Mouse (Mus musculus) CH12.LX (cell line): ENCODE results near the gene Ptprg. TPM values are rescaled to one million over a fixed set of nuclear protein-coding genes. Genes with fewer than 3 reads are reported as not detected.

Experiments used
- DNase-seq: peaks from one replicate; pipeline ENCODE4 v3.0.0-alpha.2; 2013; ENCODE audit errors: extremely low read depth
- H3K27ac ChIP-seq: 2 replicates; pipeline ENCODE4 v1.5.1; 2012; ENCODE audit warnings: low read depth, mild to moderate bottlenecking, control low read depth, moderate library complexity; ENCODE audit not compliant: insufficient read depth
- H3K27me3 ChIP-seq: replicated peaks from 2 replicates; pipeline ENCODE3; 2012; ENCODE audit warnings: inconsistent platforms
- H3K36me3 ChIP-seq, 2 experiments: replicated peaks in 1 of 2; 2 replicates each; pipeline versions ENCODE3 to v1.6.1; 2012; ENCODE audit warnings: inconsistent platforms in 1 of 2, low read length in 1 of 2, mild to moderate bottlenecking in 1 of 2, mixed read lengths in 1 of 2, moderate library complexity in 1 of 2; ENCODE audit not compliant: control insufficient read depth in 1 of 2, insufficient read depth in 1 of 2
- H3K4me1 ChIP-seq, 2 experiments: 2 replicates each; pipeline ENCODE4 v1.6.1; 2012; ENCODE audit warnings: inconsistent platforms in 1 of 2, moderate library complexity in 1 of 2; ENCODE audit not compliant: insufficient read depth in 2 of 2, control insufficient read depth in 1 of 2
- H3K4me2 ChIP-seq: 2 replicates; pipeline ENCODE4 v1.6.1; 2012; ENCODE audit warnings: low read depth, mild to moderate bottlenecking, control low read depth; ENCODE audit not compliant: poor library complexity, insufficient read depth, severe bottlenecking
- H3K4me3 ChIP-seq, 3 experiments: fragments of 150-350 bp in 1 of 3; sonication (generic) in 1 of 3; replicated peaks in 1 of 3; 2 replicates each; pipeline versions ENCODE3 to v1.5.1; 2011 to 2012; ENCODE audit warnings: low read depth in 2 of 3, low read length in 2 of 3, mild to moderate bottlenecking in 2 of 3, moderate library complexity in 2 of 3, control low read depth in 1 of 3, improper control_type of control experiment in 1 of 3, inconsistent platforms in 1 of 3, mixed read lengths in 1 of 3; ENCODE audit not compliant: poor library complexity in 1 of 3
- H3K79me2 ChIP-seq: replicated peaks from 2 replicates; pipeline ENCODE4 v1.6.1; 2012; ENCODE audit warnings: mild to moderate bottlenecking, moderate library complexity; ENCODE audit not compliant: control insufficient read depth, poor library complexity, insufficient read depth, severe bottlenecking; ENCODE audit errors: extremely low read depth
- H3K9ac ChIP-seq: 2 replicates; pipeline ENCODE4 v1.6.1; 2012; ENCODE audit warnings: low read depth, mild to moderate bottlenecking, control low read depth, moderate library complexity; ENCODE audit not compliant: insufficient read depth
- H3K9me3 ChIP-seq: replicated peaks from 2 replicates; pipeline ENCODE3; 2012; ENCODE audit warnings: low read length, inconsistent platforms, mixed read lengths
- BHLHE40 ChIP-seq: IDR thresholded peaks from 2 replicates; pipeline ENCODE4 v1.6.1; 2011; ENCODE audit warnings: mild to moderate bottlenecking, low read depth, low read length, improper control_type of control experiment
- CHD2 ChIP-seq: IDR thresholded peaks from 2 replicates; pipeline ENCODE4 v1.6.1; 2011; ENCODE audit warnings: low read length, improper control_type of control experiment
- EP300 ChIP-seq: IDR thresholded peaks from 2 replicates; pipeline ENCODE4 v1.6.1; 2011; ENCODE audit warnings: low read length, improper control_type of control experiment
- GABPA ChIP-seq: IDR thresholded peaks from 2 replicates; pipeline ENCODE4 v1.6.1; 2012; ENCODE audit warnings: low read depth, low read length, improper control_type of control experiment, inconsistent platforms; ENCODE audit not compliant: insufficient replicate concordance
- HCFC1 ChIP-seq: IDR thresholded peaks from 2 replicates; pipeline ENCODE4 v1.6.1; 2012; ENCODE audit warnings: low read depth, mild to moderate bottlenecking, inconsistent platforms, low read length, improper control_type of control experiment
- IRF4 ChIP-seq: IDR thresholded peaks from 2 replicates; pipeline ENCODE4 v1.6.1; 2014; ENCODE audit warnings: low read depth, mild to moderate bottlenecking, inconsistent platforms, low read length, improper control_type of control experiment
- JUND ChIP-seq: conservative IDR thresholded peaks from 2 replicates; pipeline ENCODE4 v1.6.1; 2011; ENCODE audit warnings: low read depth, low read length, improper control_type of control experiment
- KAT2A ChIP-seq: IDR thresholded peaks from 2 replicates; pipeline ENCODE4 v1.6.1; 2012; ENCODE audit warnings: low read length, improper control_type of control experiment, inconsistent platforms; ENCODE audit not compliant: insufficient replicate concordance
- MAX ChIP-seq: IDR thresholded peaks from 2 replicates; pipeline ENCODE4 v1.6.1; 2011; ENCODE audit warnings: low read length, improper control_type of control experiment
- MAZ ChIP-seq: IDR thresholded peaks from 2 replicates; pipeline ENCODE4 v1.6.1; 2012; ENCODE audit warnings: low read depth, mild to moderate bottlenecking, inconsistent platforms, low read length, improper control_type of control experiment, moderate library complexity
- MEF2A ChIP-seq: IDR thresholded peaks from 2 replicates; pipeline ENCODE4 v1.6.1; 2014; ENCODE audit warnings: low read depth, mild to moderate bottlenecking, inconsistent platforms, low read length, improper control_type of control experiment, borderline replicate concordance
- NELFE ChIP-seq: IDR thresholded peaks from 2 replicates; pipeline ENCODE4 v1.6.1; 2011; ENCODE audit warnings: low read depth, low read length, improper control_type of control experiment
- NRF1 ChIP-seq: IDR thresholded peaks from 2 replicates; pipeline ENCODE4 v1.6.1; 2014; ENCODE audit warnings: low read depth, mild to moderate bottlenecking, inconsistent platforms, low read length, improper control_type of control experiment, moderate library complexity
- PAX5 ChIP-seq: IDR thresholded peaks from 2 replicates; pipeline ENCODE4 v1.6.1; 2012; ENCODE audit warnings: low read length, inconsistent platforms, mixed read lengths
- POLR2A ChIP-seq: IDR thresholded peaks from 2 replicates; pipeline ENCODE4 v1.6.1; 2011; ENCODE audit warnings: low read depth, mild to moderate bottlenecking, improper control_type of control experiment, low read length
- POLR2AphosphoS2 ChIP-seq: IDR thresholded peaks from 2 replicates; pipeline ENCODE4 v1.6.1; 2011; ENCODE audit warnings: low read depth, low read length, improper control_type of control experiment
- RCOR1 ChIP-seq: conservative IDR thresholded peaks from 2 replicates; pipeline ENCODE4 v1.6.1; 2012; ENCODE audit warnings: low read depth, mild to moderate bottlenecking, inconsistent platforms, low read length, improper control_type of control experiment
- TBP ChIP-seq: conservative IDR thresholded peaks from 2 replicates; pipeline ENCODE4 v1.6.1; 2011; ENCODE audit warnings: low read depth, low read length, improper control_type of control experiment
- TCF12 ChIP-seq: IDR thresholded peaks from 2 replicates; pipeline ENCODE4 v1.6.1; 2014; ENCODE audit warnings: low read depth, mild to moderate bottlenecking, inconsistent platforms, low read length, improper control_type of control experiment
- USF1 ChIP-seq: IDR thresholded peaks from 2 replicates; pipeline ENCODE4 v1.6.1; 2014; ENCODE audit warnings: low read depth, mild to moderate bottlenecking, inconsistent platforms, low read length, improper control_type of control experiment
- ZC3H11A ChIP-seq: IDR thresholded peaks from 2 replicates; pipeline ENCODE4 v1.6.1; 2012; ENCODE audit warnings: low read depth, mild to moderate bottlenecking, inconsistent platforms, low read length, improper control_type of control experiment
- ZKSCAN1 ChIP-seq: IDR thresholded peaks from 2 replicates; pipeline ENCODE4 v1.6.1; 2012; ENCODE audit warnings: low read depth, inconsistent platforms, low read length, improper control_type of control experiment, borderline replicate concordance
- ZMIZ1 ChIP-seq: IDR thresholded peaks from 2 replicates; pipeline ENCODE4 v1.6.1; 2012; ENCODE audit warnings: low read depth, mild to moderate bottlenecking, inconsistent platforms, low read length, improper control_type of control experiment
- dilution Hi-C: fragments of 300-500 bp; cut with MboI; formaldehyde crosslinking; loops from 2 replicates; pipeline ENCODE4 v1.14.3; 2020; ENCODE audit warnings: low sequenced_read_pairs; ENCODE audit not compliant: extremely low pct_unique_long_range_greater_than_20kb, extremely low pct_ligation_motif_present
- in situ Hi-C: fragments of 300-500 bp; cut with MboI; formaldehyde crosslinking; loops from 3 replicates; pipeline ENCODE4 v1.14.3; 2019; ENCODE audit warnings: low sequenced_read_pairs, low pct_ligation_motif_present, low pct_unique_long_range_greater_than_20kb, mixed read lengths
- polyA plus RNA-seq: library from polyadenylated mRNA; unstranded; fragments of >175 nt; gene quantifications from 2 replicates; pipeline ENCODE4 v1.2.1, GENCODE M21; 2012; ENCODE audit warnings: low read depth; ENCODE audit not compliant: insufficient read length
- total RNA-seq, 2 experiments: library from RNA; depleted of rRNA; stranded (reverse); fragments of 300-350 nt in 1 of 2; fragments of >200 nt in 1 of 2; gene quantifications; 2 replicates each; pipeline ENCODE4 v1.2.3; 2012 to 2014

Gene Ptprg
- total and polyA plus RNA-seq, 3 experiments: 0.08 TPM; not detected in 2

DNA sequence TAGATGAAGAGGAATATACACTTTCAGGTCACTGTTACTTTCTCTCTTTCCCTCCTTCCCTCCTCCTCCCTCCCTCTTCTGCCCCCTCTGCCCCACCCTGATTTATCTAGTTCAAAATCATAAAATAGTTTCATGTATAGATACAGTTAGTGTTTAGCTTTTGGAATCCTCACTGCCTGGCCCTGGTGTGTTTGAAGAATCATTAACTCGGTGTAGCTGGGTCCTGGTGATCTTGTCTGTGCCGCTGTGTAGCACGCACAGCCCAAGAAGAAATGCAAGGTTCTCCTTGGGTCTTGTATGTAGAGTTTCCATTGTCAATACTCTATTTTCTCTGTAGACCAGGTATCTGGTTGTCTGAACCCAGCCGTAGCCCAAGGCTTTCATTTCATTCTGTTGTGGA is 494.3 kb downstream of the Ptprg start:
- TF ChIP-seq ZC3H11A: no peak
- Histone ChIP-seq H3K27ac (no peak overlapping the region), H3K4me1 (no peaks in the 10 kb centered on the region), H3K9me3 (no peaks in the 10 kb centered on the region), H3K4me2 (no peak overlapping the region), H3K4me3 (no peak overlapping the region), H3K9ac (no peak overlapping the region), H3K79me2 (no peaks in the 10 kb centered on the region), H3K27me3 (no peaks in the 10 kb centered on the region), H3K36me3 (no peaks in the 10 kb centered on the region)
- dilution Hi-C loops: no loop called here
- no peak for DNase-seq
- in situ Hi-C loops: no loop called here

DNA sequence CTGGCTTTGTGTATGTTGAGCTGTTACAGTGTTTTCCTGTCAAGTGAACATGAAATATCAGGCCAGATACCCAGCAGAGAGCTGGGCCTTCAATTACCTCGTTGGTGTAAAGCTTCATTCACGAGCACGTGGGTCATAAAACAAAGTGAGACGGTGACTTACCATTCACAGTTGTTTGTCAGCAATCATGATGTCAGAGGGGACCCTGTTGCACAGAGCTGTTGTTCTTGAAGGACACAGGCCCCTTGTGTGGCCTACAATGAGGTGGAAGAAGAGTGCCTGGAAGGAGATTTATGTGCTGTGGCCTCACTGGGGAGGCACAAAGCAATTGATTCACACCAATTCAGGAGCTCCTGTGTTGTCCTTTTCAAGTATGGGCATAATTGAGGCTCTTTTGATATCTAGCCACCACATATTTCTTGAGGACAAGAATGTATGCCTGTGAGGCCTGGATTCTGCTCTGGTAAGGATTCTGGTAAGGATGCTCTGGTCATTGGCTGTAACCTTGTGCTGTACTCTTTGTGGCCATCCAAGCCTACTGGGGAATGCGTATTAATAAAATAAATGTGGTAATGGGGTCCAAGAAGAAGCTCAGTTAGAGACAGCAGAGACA is 503.7 kb downstream of the Ptprg start:
- DNase-seq: no peak
- Histone ChIP-seq H3K27ac (no peak overlapping the region), H3K36me3 (no peaks in the 10 kb centered on the region)
- no peak for TF ChIP-seq RCOR1
- TF ChIP-seq MAZ: no peak
- TF ChIP-seq CHD2: no peak
- no peak for TF ChIP-seq GABPA
- TF ChIP-seq EP300: no peak
- TF ChIP-seq ZC3H11A: no peak
- TF ChIP-seq BHLHE40: no peak
- TF ChIP-seq ZMIZ1: no peak
- TF ChIP-seq ZKSCAN1: no peak
- TF ChIP-seq MEF2A: no peak
- TF ChIP-seq, all 38 proteins: peak for 0
- in situ Hi-C loops: no loop called here
- H3K9me3 ChIP-seq: no peaks in the 10 kb centered on the region
- no peaks in the 10 kb centered on the region for H3K79me2 ChIP-seq
- no peaks in the 10 kb centered on the region for H3K27me3 ChIP-seq
- H3K4me1 ChIP-seq: no peaks in the 10 kb centered on the region
- H3K9ac ChIP-seq: no peak overlapping the region
- dilution Hi-C loops: no loop called here
- no peak overlapping the region for H3K4me2 ChIP-seq
- no peak overlapping the region for H3K4me3 ChIP-seq

- H3K9ac ChIP-seq: no peak overlapping the region
- no peak overlapping the region for H3K4me2 ChIP-seq
- no peaks in the 10 kb centered on the region for H3K36me3 ChIP-seq
- TF ChIP-seq IRF4 (no peak), TBP (no peak), ZKSCAN1 (no peak), POLR2A (no peak), POLR2AphosphoS2 (no peak), BHLHE40 (no peak), JUND (no peak), NELFE (no peak), KAT2A (no peak), MAX (no peak), ZC3H11A (no peak), HCFC1 (no peak), USF1 (no peak), MEF2A (no peak), TCF12 (no peak), NRF1 (no peak), PAX5 (no peak)
- no peaks in the 10 kb centered on the region for H3K4me1 ChIP-seq
- no peak overlapping the region for H3K27ac ChIP-seq
- no peaks in the 10 kb centered on the region for H3K9me3 ChIP-seq
- in situ Hi-C loops (no loop called here), dilution Hi-C loops (no loop called here)
- H3K27me3 ChIP-seq: no peaks in the 10 kb centered on the region
- no peak overlapping the region for H3K4me3 ChIP-seq
- no peaks in the 10 kb centered on the region for H3K79me2 ChIP-seq
- no peak for DNase-seq
Measured at GRCm38 (mm10) chr14:12057856-12058255, 504.5 kb downstream of the Ptprg start.
